Mouse (Mus musculus) myocyte (in vitro differentiated cells): Measurements from ENCODE around the gene Rps10.

Source experiments
- MAX ChIP-seq: IDR thresholded peaks from one replicate; pipeline ENCODE4 v1.6.1; 2011; ENCODE audit warnings: low read depth, mild to moderate bottlenecking, control low read depth
- MYOD1 ChIP-seq, 3 experiments: IDR thresholded peaks; one replicate each; pipeline ENCODE4 v1.6.1; 2011; ENCODE audit warnings: control low read depth in 2 of 3, low read depth in 2 of 3, mild to moderate bottlenecking in 2 of 3, moderate library complexity in 1 of 3; ENCODE audit not compliant: insufficient read length in 2 of 3, control insufficient read depth in 1 of 3
- POLR2A ChIP-seq: IDR thresholded peaks from one replicate; pipeline ENCODE4 v1.6.1; 2011; ENCODE audit warnings: low read depth, mild to moderate bottlenecking, control low read depth, moderate library complexity; ENCODE audit not compliant: insufficient read length
- POLR2AphosphoS2 ChIP-seq: IDR thresholded peaks from one replicate; pipeline ENCODE4 v1.6.1; 2011; ENCODE audit warnings: low read depth, control low read depth; ENCODE audit not compliant: insufficient read length
- TCF12 ChIP-seq: IDR thresholded peaks from one replicate; pipeline ENCODE4 v1.6.1; 2011; ENCODE audit warnings: mild to moderate bottlenecking, control low read depth; ENCODE audit not compliant: poor library complexity, insufficient read depth, severe bottlenecking
- TCF3 ChIP-seq: IDR thresholded peaks from one replicate; pipeline ENCODE4 v1.6.1; 2011; ENCODE audit warnings: low read depth, control low read depth; ENCODE audit not compliant: insufficient read length
- USF1 ChIP-seq: IDR thresholded peaks from one replicate; pipeline ENCODE4 v1.6.1; 2011; ENCODE audit warnings: low read depth, mild to moderate bottlenecking, control low read depth, moderate library complexity

DNA sequence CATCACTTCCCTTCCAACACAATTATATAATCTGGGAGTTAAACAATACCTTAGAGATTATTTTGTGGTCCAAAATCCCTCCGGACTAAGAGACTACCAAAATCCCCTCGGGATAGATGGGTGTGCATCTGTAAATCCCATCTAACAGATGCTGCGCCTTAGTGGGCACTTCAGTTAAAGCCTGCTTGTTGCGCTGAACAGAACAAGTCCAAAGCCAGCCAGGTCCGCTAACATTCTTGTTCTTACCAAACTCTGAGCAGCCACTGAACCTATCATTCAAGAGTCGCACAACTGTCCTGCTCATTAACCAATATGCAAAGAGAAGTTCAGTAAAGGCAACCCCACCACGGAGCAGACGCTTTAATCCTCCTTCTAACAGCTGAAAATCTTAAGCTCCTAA is 15.3 kb downstream of the Rps10 start:
- TF ChIP-seq POLR2A (no peak), TCF12 (no peak), USF1 (no peak), POLR2AphosphoS2 (no peak), MAX (no peak), TCF3 (no peak), MYOD1 (IDR thresholded peaks at IDR 0.05; ENCODE audit: control insufficient read depth in 1 of 3, insufficient read length in 2 of 3, low read depth in 2 of 3) (no peak)
